ENCODE assay signal across 14 mouse cellular contexts in the genomic region with DNA sequence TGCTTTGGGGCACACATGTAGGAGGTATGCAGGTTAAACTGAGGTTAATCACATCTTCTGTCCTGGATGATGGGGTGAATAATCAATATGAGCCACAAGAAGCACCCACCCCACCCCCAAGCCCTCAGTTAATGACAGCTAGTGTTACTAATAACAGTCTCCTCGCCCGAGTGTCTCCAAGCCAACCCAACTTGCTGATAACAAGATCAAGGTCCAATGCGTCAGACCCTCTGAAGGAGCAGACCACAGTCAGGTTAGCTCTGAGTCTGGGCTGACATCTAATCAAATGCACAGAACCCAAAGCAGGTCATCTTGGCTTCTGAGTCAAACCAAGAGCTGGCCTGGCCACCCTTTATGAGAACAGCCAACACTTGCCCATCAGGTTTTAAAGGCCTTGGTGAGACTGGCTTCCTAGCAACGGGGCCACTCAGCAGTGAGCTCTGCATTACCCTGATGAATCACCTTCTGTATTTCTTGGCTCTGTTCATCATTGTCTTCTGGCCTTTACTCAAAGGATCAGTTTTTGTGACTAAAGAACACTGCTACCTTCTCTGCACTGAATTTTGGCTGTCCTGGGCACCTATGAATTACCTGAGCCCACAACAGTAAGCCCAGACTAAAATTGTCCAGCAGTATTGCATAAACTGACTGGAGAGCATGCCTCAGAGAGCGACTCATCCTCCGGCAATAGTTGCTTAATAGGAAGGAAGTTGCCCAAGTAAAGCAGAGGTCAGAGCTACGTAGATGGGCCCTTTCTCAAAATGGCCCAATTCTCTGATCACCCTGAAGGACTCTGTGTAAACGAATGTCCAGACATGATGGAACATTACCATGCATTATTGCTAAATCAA. TPM values are rescaled to one million over a fixed set of nuclear protein-coding genes. Genes with fewer than 3 reads are reported as not detected.
DNase-seq lines count a peak whose midpoint lies in the region; ATAC-seq and TF ChIP-seq lines count a peak whose summit lies in the region.
"Had no signal": no experiment of that assay in that cellular context is flagged by ENCODE, and none has a peak within 500 bp of the region (broad histone marks: within the 10 kb centered on the region; RNA-seq: fewer than 3 reads in every experiment).

No protein-coding gene starts in this region.

- H3K4me2 ChIP-seq in intestine, embryonic 15.5 days (replicated peaks): no peak overlapping the region
- no peak overlapping the region for H3K4me2 ChIP-seq in stomach, embryonic 16.5 days (ENCODE audit: low read depth, low read length)
- no peak overlapping the region for H3K4me2 ChIP-seq in forebrain, postnatal 0 days (ENCODE audit: low read depth)
- H3K4me2 ChIP-seq: heart, embryonic 15.5 days had no signal

- peak; percentile 35 for ATAC-seq in intestine, embryonic 15.5 days
- no peak for ATAC-seq in stomach, embryonic 16.5 days (ENCODE audit: insufficient read depth, low FRiP score)
- no peak for ATAC-seq in forebrain, postnatal 0 days

- no peak overlapping the region for H3K9ac ChIP-seq in intestine, embryonic 15.5 days
- no peak overlapping the region for H3K9ac ChIP-seq in stomach, embryonic 16.5 days (ENCODE audit: low read length)
- no peak overlapping the region for H3K9ac ChIP-seq in forebrain, postnatal 0 days
- H3K9ac ChIP-seq: heart, embryonic 15.5 days had no signal

- no peaks in the 10 kb centered on the region for H3K27me3 ChIP-seq in intestine, embryonic 15.5 days (replicated peaks)
- no peaks in the 10 kb centered on the region for H3K27me3 ChIP-seq in stomach, embryonic 16.5 days (ENCODE audit: control insufficient read depth, insufficient read depth, low read length)
- H3K27me3 ChIP-seq in kidney, adult 2 months (replicated peaks; ENCODE audit: control insufficient read depth, insufficient read depth, low read length): no peaks in the 10 kb centered on the region
- no peaks in the 10 kb centered on the region for H3K27me3 ChIP-seq in forebrain, postnatal 0 days (ENCODE audit: insufficient read depth, low read length)
- H3K27me3 ChIP-seq: heart, embryonic 15.5 days had no signal

- peaks cover 4% of the 10 kb centered on the region; the same call in 1 of the 2 replicates for H3K36me3 ChIP-seq in intestine, embryonic 15.5 days
- H3K36me3 ChIP-seq in stomach, embryonic 16.5 days (ENCODE audit: control insufficient read depth, insufficient read depth, low read length): peaks cover 4% of the 10 kb centered on the region; the same call in 1 of the 2 replicates
- H3K36me3 ChIP-seq in kidney, adult 2 months (ENCODE audit: control insufficient read depth, insufficient read depth, low read length): no peaks in the 10 kb centered on the region
- H3K36me3 ChIP-seq in forebrain, postnatal 0 days (ENCODE audit: insufficient read depth): peaks cover 8% of the 10 kb centered on the region

- 61% methylated on average over 8 of the region's 8 CpGs for WGBS in intestine, embryonic 15.5 days
- WGBS in stomach, embryonic 16.5 days: 59% methylated on average over 8 of the region's 8 CpGs
- 75% methylated on average over 8 of the region's 8 CpGs for WGBS in kidney, adult 2 months
- WGBS in forebrain, postnatal 0 days: 88% methylated on average over 8 of the region's 8 CpGs

- H3K9me3 ChIP-seq in intestine, embryonic 15.5 days: no peaks in the 10 kb centered on the region
- H3K9me3 ChIP-seq in stomach, embryonic 16.5 days (replicated peaks; ENCODE audit: control insufficient read depth, low read length): no peaks in the 10 kb centered on the region
- no peaks in the 10 kb centered on the region for H3K9me3 ChIP-seq in forebrain, postnatal 0 days (ENCODE audit: low read length)
- H3K9me3 ChIP-seq: heart, embryonic 15.5 days; midbrain, embryonic 10.5 days had no signal

- TF ChIP-seq CTCF in kidney, adult 2 months (conservative IDR thresholded peaks at IDR 0.05; ENCODE audit: insufficient read depth, insufficient read length, low read depth, low read length): no peak
- TF ChIP-seq CTCF in forebrain, postnatal 0 days (IDR thresholded peaks at IDR 0.05; ENCODE audit: low read depth): no peak

- DNase-seq in lung, postnatal 36 days: peak; percentile 43
- DNase-seq in lung, adult 18-20 months: no peak
- peak; percentile 61 for DNase-seq in adrenal gland, postnatal 36 days
- DNase-seq in kidney, adult 2 months: no peak
- DNase-seq in forebrain, postnatal 0 days: no peak
- DNase-seq in right cerebral cortex, postnatal 4 days: no peak
- DNase-seq: cerebellum, adult 9-10 months had no signal

- TF ChIP-seq POLR2A in kidney, adult 2 months (IDR thresholded peaks at IDR 0.05; ENCODE audit: low read depth, low read length): no peak

- 0 out of 2 replicates have a peak, but pooled peaks cover 5% of the 10 kb centered on the region for H3K4me1 ChIP-seq in intestine, embryonic 15.5 days (replicated peaks)
- H3K4me1 ChIP-seq in stomach, embryonic 16.5 days (ENCODE audit: control insufficient read depth, insufficient read depth, low read length): peaks cover 5% of the 10 kb centered on the region; the same call in 1 of the 2 replicates
- peaks cover 6% of the 10 kb centered on the region; the same call in 1 of the 2 replicates for H3K4me1 ChIP-seq in kidney, adult 2 months (ENCODE audit: control insufficient read depth, insufficient read depth, low read length)
- H3K4me1 ChIP-seq in forebrain, postnatal 0 days (ENCODE audit: insufficient read depth): no peaks in the 10 kb centered on the region
- H3K4me1 ChIP-seq: midbrain, embryonic 10.5 days had no signal

- no peak overlapping the region for H3K4me3 ChIP-seq in intestine, embryonic 15.5 days (replicated peaks)
- H3K4me3 ChIP-seq in stomach, embryonic 16.5 days (replicated peaks; ENCODE audit: low read length): no peak overlapping the region
- H3K4me3 ChIP-seq in kidney, adult 2 months (ENCODE audit: insufficient read depth, low read depth, low read length): no peak overlapping the region
- no peak overlapping the region for H3K4me3 ChIP-seq in forebrain, postnatal 0 days (ENCODE audit: low read depth, low read length)
- H3K4me3 ChIP-seq: heart, embryonic 15.5 days; midbrain, embryonic 10.5 days had no signal

- H3K27ac ChIP-seq in intestine, embryonic 15.5 days: peak overlapping the region; percentile 72
- peak overlapping the region; percentile 11; the same call in 1 of the 2 replicates for H3K27ac ChIP-seq in stomach, embryonic 16.5 days (ENCODE audit: low read length)
- H3K27ac ChIP-seq in kidney, adult 2 months (ENCODE audit: insufficient read depth, low read depth, low read length): no peak overlapping the region
- no peak overlapping the region for H3K27ac ChIP-seq in forebrain, postnatal 0 days (ENCODE audit: low read depth, low read length)
- H3K27ac ChIP-seq: heart, embryonic 15.5 days; midbrain, embryonic 10.5 days had no signal

RNA-seq across cellular contexts. Expression of a gene that starts 12.7 kb away (rescaled TPM):
- not detected for total RNA-seq in adrenal gland, postnatal 36 days (2021)
- polyA plus RNA-seq in intestine, embryonic 15.5 days (2015; fragmentation: Nextera tagmentation; extraction: Ambion mirVana): 0.33 and 0.95 TPM in 2 replicates
- not detected in 2 replicates for polyA plus RNA-seq in stomach, embryonic 16.5 days (2015; fragmentation: Nextera tagmentation; extraction: Ambion mirVana)
- not detected in 2 replicates for polyA plus RNA-seq in kidney, adult 2 months (2012; rRNA removed)
- total RNA-seq in forebrain, postnatal 0 days (2014; rRNA removed): not detected in 2 replicates
- not detected in 2 replicates for polyA plus RNA-seq in forebrain, postnatal 0 days (2015; fragmentation: Nextera tagmentation; extraction: Ambion mirVana)
- total RNA-seq: layer of hippocampus, adult 18-20 months had no signal
- polyA plus RNA-seq: embryonic facial prominence, embryonic 14.5 days; heart, embryonic 15.5 days; limb, embryonic 11.5 days had no signal

RNA-seq across cellular contexts. Expression of a gene that starts 15.5 kb away (rescaled TPM):
- 10 to 100 TPM; 16.9 to 21.7 TPM for total RNA-seq in adrenal gland, postnatal 36 days (2021)
- 45.7 and 56.6 TPM in 2 replicates for polyA plus RNA-seq in intestine, embryonic 15.5 days (2015; fragmentation: Nextera tagmentation; extraction: Ambion mirVana)
- polyA plus RNA-seq in stomach, embryonic 16.5 days (2015; fragmentation: Nextera tagmentation; extraction: Ambion mirVana): 34.5 and 34.6 TPM in 2 replicates
- polyA plus RNA-seq in kidney, adult 2 months (2012; rRNA removed): 87.5 and 111 TPM in 2 replicates
- total RNA-seq in forebrain, postnatal 0 days (2014; rRNA removed): 34.5 and 39.7 TPM in 2 replicates
- 31.2 and 36.7 TPM in 2 replicates for polyA plus RNA-seq in forebrain, postnatal 0 days (2015; fragmentation: Nextera tagmentation; extraction: Ambion mirVana)

RNA-seq across cellular contexts. Expression of a gene that starts 16.5 kb away (rescaled TPM):
- 10 to 100 TPM; 33.3 to 37.7 TPM for total RNA-seq in adrenal gland, postnatal 36 days (2021)
- polyA plus RNA-seq in intestine, embryonic 15.5 days (2015; fragmentation: Nextera tagmentation; extraction: Ambion mirVana): 30.5 and 40.5 TPM in 2 replicates
- polyA plus RNA-seq in stomach, embryonic 16.5 days (2015; fragmentation: Nextera tagmentation; extraction: Ambion mirVana): 25.2 and 30.9 TPM in 2 replicates
- 32.7 and 46.2 TPM in 2 replicates for polyA plus RNA-seq in kidney, adult 2 months (2012; rRNA removed)
- 52.3 and 68.7 TPM in 2 replicates for total RNA-seq in forebrain, postnatal 0 days (2014; rRNA removed)
- polyA plus RNA-seq in forebrain, postnatal 0 days (2015; fragmentation: Nextera tagmentation; extraction: Ambion mirVana): 22.4 and 27.3 TPM in 2 replicates

RNA-seq across cellular contexts. Expression of a gene that starts 20.4 kb away (rescaled TPM):
- total RNA-seq in adrenal gland, postnatal 36 days (2021): not detected
- polyA plus RNA-seq in intestine, embryonic 15.5 days (2015; fragmentation: Nextera tagmentation; extraction: Ambion mirVana): 0.43 and 1.3 TPM in 2 replicates
- polyA plus RNA-seq in stomach, embryonic 16.5 days (2015; fragmentation: Nextera tagmentation; extraction: Ambion mirVana): 0.74 and 0.91 TPM in 2 replicates
- 6.1 and 9.4 TPM in 2 replicates for polyA plus RNA-seq in kidney, adult 2 months (2012; rRNA removed)
- total RNA-seq in forebrain, postnatal 0 days (2014; rRNA removed): 0.86 and 1.5 TPM in 2 replicates
- polyA plus RNA-seq in forebrain, postnatal 0 days (2015; fragmentation: Nextera tagmentation; extraction: Ambion mirVana): 0.18 TPM in 1 of 2 replicates, not detected in the other
- polyA plus RNA-seq: embryonic facial prominence, embryonic 14.5 days; heart, embryonic 15.5 days; limb, embryonic 11.5 days; midbrain, embryonic 10.5 days had no signal

RNA-seq across cellular contexts. Expression of a gene that starts 30.6 kb away (rescaled TPM):
- total RNA-seq in adrenal gland, postnatal 36 days (2021): 10 to 100 TPM; 30.4 to 39.2 TPM
- polyA plus RNA-seq in intestine, embryonic 15.5 days (2015; fragmentation: Nextera tagmentation; extraction: Ambion mirVana): 31.8 and 35.2 TPM in 2 replicates
- 22.0 and 23.6 TPM in 2 replicates for polyA plus RNA-seq in stomach, embryonic 16.5 days (2015; fragmentation: Nextera tagmentation; extraction: Ambion mirVana)
- 49.7 and 56.2 TPM in 2 replicates for polyA plus RNA-seq in kidney, adult 2 months (2012; rRNA removed)
- total RNA-seq in forebrain, postnatal 0 days (2014; rRNA removed): 74.9 and 82.9 TPM in 2 replicates
- 32.3 and 40.3 TPM in 2 replicates for polyA plus RNA-seq in forebrain, postnatal 0 days (2015; fragmentation: Nextera tagmentation; extraction: Ambion mirVana)

Comparison
In these comparisons a context has a peak if more than half of its experiments do, and no peak if none do; other contexts are left out.
1. DNase-seq: peak in lung, postnatal 36 days (single experiment) and adrenal gland, postnatal 36 days (2 of 2); none in lung, adult 18-20 months (0 of 2), kidney, adult 2 months (single experiment), forebrain, postnatal 0 days (single experiment) and right cerebral cortex, postnatal 4 days (single experiment).
2. H3K27ac ChIP-seq: peak in intestine, embryonic 15.5 days (single experiment) and stomach, embryonic 16.5 days (single experiment); none in kidney, adult 2 months (single experiment) and forebrain, postnatal 0 days (single experiment).